Mouse (Mus musculus) limb, embryonic 15.5 days (tissue): ENCODE results near the gene Vars. TPM values are rescaled to one million over a fixed set of nuclear protein-coding genes. Genes with fewer than 3 reads are reported as not detected.

Experiments used
- ATAC-seq: fragments of 200-750 bp; cut with Nextera tagmentation; 2 replicates; pipeline ENCODE4 v1.8.0; 2017; ENCODE audit warnings: low read depth, moderate TSS enrichment; ENCODE audit not compliant: insufficient number of reproducible peaks, low FRiP score, low TSS enrichment
- H3K27ac ChIP-seq: fragments of 300-500 bp; sonication (generic); 2 replicates; pipeline ENCODE4 v1.5.1; 2015; ENCODE audit warnings: moderate library complexity, mild to moderate bottlenecking, inconsistent platforms
- H3K27me3 ChIP-seq: fragments of 300-500 bp; sonication (generic); 2 replicates; pipeline ENCODE4 v1.6.1; 2015; ENCODE audit warnings: inconsistent platforms
- H3K36me3 ChIP-seq: fragments of 300-500 bp; sonication (generic); 2 replicates; pipeline ENCODE4 v1.6.1; 2015; ENCODE audit warnings: inconsistent platforms
- H3K4me1 ChIP-seq: fragments of 300-500 bp; sonication (generic); 2 replicates; pipeline ENCODE4 v1.6.1; 2015; ENCODE audit warnings: inconsistent platforms
- H3K4me2 ChIP-seq: fragments of 300-500 bp; sonication (generic); 2 replicates; pipeline ENCODE4 v1.6.1; 2015; ENCODE audit warnings: mild to moderate bottlenecking, inconsistent platforms
- H3K4me3 ChIP-seq: fragments of 300-500 bp; sonication (generic); 2 replicates; pipeline ENCODE4 v1.5.1; 2015; ENCODE audit warnings: mild to moderate bottlenecking, inconsistent platforms
- H3K9ac ChIP-seq: fragments of 300-500 bp; sonication (generic); 2 replicates; pipeline ENCODE4 v1.6.1; 2015; ENCODE audit warnings: inconsistent platforms
- H3K9me3 ChIP-seq: fragments of 300-500 bp; sonication (generic); 2 replicates; pipeline ENCODE4 v1.6.1; 2016; ENCODE audit warnings: inconsistent platforms
- WGBS: fragments of 180-500 bp; shearing (Covaris S2); methylation state at CpG from one replicate; pipeline ENCODE4 v1.1.7; 2015; 5-methylcytosine and 5-hydroxymethylcytosine counted together
- polyA plus RNA-seq: library from polyadenylated mRNA; unstranded; fragments of >200 nt; fragmentation: Nextera tagmentation; extraction: Ambion mirVana; gene quantifications from 2 replicates; pipeline ENCODE4 v1.2.1, GENCODE M21; 2015

Vars gene
- polyA plus RNA-seq, 1 experiment from 2014 or later: 95.1 TPM

DNA sequence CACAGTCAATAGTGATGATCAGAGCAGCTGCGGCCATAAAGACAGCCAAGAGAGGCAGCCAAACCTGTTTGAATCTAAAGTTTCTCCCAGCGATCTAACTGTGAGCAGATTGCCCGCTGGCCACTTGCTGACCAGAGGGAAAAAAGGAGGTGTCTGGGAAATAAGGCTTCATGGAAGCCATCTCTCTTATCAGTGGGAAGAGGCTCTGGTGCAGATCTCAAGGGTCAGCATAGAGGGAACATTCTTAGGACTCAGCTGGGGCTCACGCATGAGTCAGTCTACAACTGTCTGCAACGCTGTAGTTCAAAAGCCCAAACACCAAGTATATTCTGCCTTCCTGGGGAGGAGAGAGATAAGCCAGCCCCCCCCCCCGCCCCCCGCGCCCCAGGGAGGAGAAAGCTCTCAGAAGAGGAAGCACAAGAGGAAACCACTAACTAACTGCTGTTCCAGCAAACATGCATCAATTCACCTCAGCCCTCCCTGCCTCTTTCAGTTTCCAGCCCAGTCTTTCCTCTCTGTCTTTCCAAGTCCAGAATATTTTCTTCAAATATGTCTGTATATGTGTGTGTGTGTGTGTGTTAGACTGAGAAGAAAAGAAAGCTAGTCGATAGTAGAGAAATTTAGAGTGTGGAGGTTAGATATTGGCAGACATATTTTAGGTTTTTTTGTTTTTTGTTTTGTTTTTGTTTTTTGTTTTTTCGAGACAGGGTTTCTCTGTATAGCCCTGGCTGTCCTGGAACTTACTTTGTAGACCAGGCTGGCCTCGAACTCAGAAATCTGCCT, 47.6 kb downstream of the Vars start:
- 32% methylated on average over 11 of the region's 11 CpGs for WGBS
- Histone ChIP-seq H3K9ac (no peak overlapping the region), H3K4me1 (peaks cover 57% of the 10 kb centered on the region), H3K9me3 (no peaks in the 10 kb centered on the region), H3K36me3 (peaks cover 13% of the 10 kb centered on the region), H3K4me3 (no peak overlapping the region), H3K4me2 (peak overlapping the region; percentile 17; the same call in 1 of the 2 replicates), H3K27ac (peak overlapping the region; percentile 99), H3K27me3 (no peaks in the 10 kb centered on the region)
- no peak for ATAC-seq

DNA sequence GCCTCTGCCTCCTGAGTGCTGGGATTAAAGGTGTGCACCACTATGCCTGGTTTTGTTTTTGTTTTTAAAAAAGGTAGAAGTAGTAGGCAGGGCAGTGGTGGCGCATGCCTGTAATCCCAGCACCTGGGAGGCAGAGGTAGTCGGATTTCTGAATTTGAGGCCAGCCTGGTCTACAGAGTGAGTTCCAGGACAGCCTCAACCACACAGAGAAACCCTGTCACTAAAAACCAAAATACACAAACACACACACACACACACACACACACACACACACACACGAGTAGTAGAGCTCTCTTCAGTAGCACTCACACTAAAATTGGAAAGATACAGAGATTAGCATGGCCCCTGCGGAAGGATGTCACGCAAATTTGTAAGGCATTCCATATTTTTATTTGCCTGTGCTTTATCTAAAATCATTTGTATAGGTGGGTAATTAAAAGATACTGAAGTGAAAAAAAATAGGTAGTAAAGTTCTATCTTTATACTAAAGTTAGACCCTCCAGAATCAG, 48.2 kb downstream of the Vars start:
- WGBS: 73% methylated on average over 5 of the region's 5 CpGs
- Histone ChIP-seq H3K27me3 (no peaks in the 10 kb centered on the region), H3K4me2 (peak overlapping the region; percentile 70)

DNA sequence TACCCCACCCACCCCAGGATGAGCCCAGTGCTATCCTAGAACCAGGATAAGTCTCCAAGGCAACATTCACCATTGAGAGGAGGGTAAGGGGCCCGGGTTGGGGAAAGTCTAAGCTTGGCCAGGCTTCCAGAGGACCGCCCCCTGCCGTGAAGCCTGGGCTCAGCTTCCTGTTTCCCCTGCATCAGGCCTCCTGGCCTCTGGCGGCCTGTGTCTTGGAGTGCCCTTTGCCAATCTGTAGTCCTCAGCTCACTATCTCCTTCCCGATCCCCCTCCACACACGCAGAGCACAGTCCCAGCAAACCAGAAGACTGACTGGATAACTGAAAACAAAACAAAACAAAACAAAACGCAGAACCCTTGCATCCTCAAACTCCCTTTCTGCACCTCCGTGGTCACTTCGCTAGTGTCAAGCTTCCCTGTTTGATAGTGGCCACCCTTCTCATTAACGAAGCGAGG, 48.8 kb downstream of the Vars start, which contains the start of gene Clic1:
Gene Clic1, plus strand, starts transcription at position 406 of the 456 bp plus-strand sequence.
- Histone ChIP-seq H3K27me3 (no peaks in the 10 kb centered on the region), H3K9ac (peak within 1 kb of the TSS; percentile 70), H3K36me3 (peaks cover 24% of the 10 kb centered on the region), H3K4me2 (peak within 1 kb of the TSS; percentile 70), H3K27ac (peak within 1 kb of the TSS; percentile 99), H3K4me1 (peaks cover 57% of the 10 kb centered on the region), H3K4me3 (peak within 1 kb of the TSS; percentile 66), H3K9me3 (no peaks in the 10 kb centered on the region)
- 0 out of 2 replicates have a peak, but pooled peaks have one; percentile 12 for ATAC-seq
- 1% methylated on average over 11 of the region's 11 CpGs for WGBS

More for the DNA sequence above, 48.2 kb downstream of the Vars start:
- Histone ChIP-seq H3K4me3 (peak overlapping the region; percentile 66; the same call in 1 of the 2 replicates), H3K9me3 (no peaks in the 10 kb centered on the region), H3K4me1 (peaks cover 57% of the 10 kb centered on the region), H3K9ac (no peak overlapping the region), H3K36me3 (peaks cover 20% of the 10 kb centered on the region), H3K27ac (peak overlapping the region; percentile 99)
- no peak for ATAC-seq

DNA sequence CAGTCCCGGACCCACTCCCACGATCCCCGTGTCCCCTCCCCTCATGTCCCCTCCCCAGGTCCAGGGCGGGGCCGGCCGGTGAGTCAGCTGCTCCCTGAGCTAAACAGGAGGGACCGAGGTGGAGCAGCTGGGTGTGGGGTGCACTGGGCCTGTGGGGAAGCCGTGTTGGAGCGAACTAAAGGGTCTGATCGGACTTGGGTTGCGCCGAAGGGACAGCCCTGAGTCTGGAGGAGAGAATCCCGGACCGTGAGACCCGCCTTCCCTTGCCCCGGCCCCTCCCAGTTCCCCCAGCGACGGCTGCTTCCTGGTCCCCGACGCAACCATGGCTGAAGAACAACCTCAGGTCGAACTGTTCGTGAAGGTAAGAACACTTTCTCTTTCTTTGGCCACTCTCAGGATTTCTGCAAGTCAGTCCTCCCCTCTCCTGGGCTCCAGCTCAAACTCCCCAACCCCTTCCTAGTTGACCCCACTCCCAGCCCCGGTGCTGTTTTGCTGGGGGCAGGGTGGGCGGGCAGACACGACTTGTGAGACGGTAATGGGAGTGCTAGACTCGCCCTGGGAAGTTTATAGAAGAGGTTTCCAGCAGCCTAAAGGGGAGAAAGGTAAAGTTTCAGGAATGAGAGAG, 49.5 kb downstream of the Vars start:
- Histone ChIP-seq H3K27ac (peak overlapping the region; percentile 99), H3K4me2 (peak overlapping the region; percentile 70), H3K9me3 (no peaks in the 10 kb centered on the region), H3K9ac (peak overlapping the region; percentile 70), H3K4me3 (peak overlapping the region; percentile 66), H3K36me3 (peaks cover 29% of the 10 kb centered on the region), H3K4me1 (peaks cover 57% of the 10 kb centered on the region), H3K27me3 (no peaks in the 10 kb centered on the region)
- WGBS: 1% methylated on average over 27 of the region's 27 CpGs
- peak; percentile 15; the same call in 1 of the 2 replicates for ATAC-seq

DNA sequence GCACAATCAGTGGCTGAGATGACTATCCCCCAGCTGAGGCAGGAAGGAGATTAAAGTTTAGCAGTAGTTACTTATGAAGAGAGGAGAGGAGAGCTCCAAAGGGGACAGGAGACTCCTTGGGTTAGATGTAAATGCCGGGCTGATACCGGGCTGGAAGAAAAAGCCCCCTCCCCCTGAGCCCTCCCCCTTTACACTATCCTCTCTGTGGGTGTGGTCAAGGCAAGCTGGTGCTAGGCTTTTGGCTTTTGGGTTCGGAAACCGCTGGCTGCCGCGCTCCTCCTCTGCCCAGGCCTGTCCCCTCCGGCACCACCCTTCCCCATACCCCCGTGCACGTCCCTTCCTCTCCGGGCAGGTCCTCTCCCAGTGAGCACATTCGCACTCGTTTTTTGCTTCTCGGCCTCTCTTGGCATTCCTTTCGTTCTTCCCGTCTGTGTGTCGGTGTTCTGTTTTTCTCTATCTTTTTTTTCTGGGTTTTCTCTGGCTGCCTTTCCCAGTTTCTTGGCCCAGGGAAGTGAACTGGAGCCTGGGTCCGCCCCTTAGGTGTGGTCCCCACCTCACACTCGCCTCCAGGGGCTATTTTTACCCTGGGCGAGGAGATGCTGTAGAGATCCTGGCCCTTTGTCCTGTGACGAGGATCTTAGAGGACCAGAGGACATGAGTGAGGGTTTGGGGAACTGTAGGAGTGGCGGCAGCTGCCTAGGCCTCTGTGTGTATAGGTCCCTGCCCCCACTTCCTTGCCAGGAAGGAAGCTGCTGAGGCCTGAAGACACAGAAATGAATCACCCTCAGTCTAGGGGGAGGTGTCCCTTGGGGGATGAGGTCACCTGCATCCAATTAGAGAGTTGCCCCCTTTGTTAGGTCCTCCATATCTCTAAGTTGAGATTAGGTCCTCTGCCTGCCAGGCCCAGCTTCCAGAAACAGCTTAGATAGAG, 50.6 kb downstream of the Vars start:
- Histone ChIP-seq H3K4me3 (peak overlapping the region; percentile 66), H3K9me3 (no peaks in the 10 kb centered on the region), H3K36me3 (peaks cover 41% of the 10 kb centered on the region), H3K4me1 (peaks cover 47% of the 10 kb centered on the region), H3K4me2 (peak overlapping the region; percentile 70), H3K27ac (peak overlapping the region; percentile 99), H3K27me3 (no peaks in the 10 kb centered on the region), H3K9ac (peak overlapping the region; percentile 65)
- 1% methylated on average over 21 of the region's 21 CpGs for WGBS
- peak; percentile 45; the same call in 1 of the 2 replicates for ATAC-seq

DNA sequence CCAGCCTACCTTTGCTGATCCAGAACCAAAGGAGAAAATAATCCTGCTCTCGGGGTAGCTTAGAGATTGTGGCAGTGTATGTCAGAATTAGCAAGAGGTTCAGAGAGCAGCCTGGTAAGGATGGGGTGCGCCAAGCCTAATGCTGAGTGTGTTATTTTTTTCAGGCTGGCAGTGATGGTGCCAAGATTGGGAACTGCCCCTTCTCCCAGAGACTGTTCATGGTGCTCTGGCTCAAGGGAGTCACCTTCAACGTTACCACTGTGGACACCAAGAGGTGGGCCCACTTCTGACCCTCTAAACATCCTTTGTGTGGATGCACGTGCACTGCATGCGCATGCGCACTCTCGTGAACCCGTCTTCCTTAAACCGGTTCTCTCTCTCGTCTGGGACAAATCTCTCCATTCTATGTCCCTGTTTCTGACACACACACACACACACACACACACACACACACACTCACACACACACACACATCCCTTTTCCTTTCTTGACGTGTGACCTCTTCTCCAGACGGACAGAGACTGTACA, 51.5 kb downstream of the Vars start:
- peak overlapping the region; percentile 66 for H3K4me3 ChIP-seq
- peak overlapping the region; percentile 99 for H3K27ac ChIP-seq
- H3K27me3 ChIP-seq: no peaks in the 10 kb centered on the region
- WGBS: 82% methylated on average over 12 of the region's 12 CpGs
- no peaks in the 10 kb centered on the region for H3K9me3 ChIP-seq
- ATAC-seq: no peak
- H3K4me2 ChIP-seq: peak overlapping the region; percentile 70
- peak overlapping the region; percentile 65 for H3K9ac ChIP-seq
- peaks cover 46% of the 10 kb centered on the region for H3K36me3 ChIP-seq
- peaks cover 39% of the 10 kb centered on the region for H3K4me1 ChIP-seq

DNA sequence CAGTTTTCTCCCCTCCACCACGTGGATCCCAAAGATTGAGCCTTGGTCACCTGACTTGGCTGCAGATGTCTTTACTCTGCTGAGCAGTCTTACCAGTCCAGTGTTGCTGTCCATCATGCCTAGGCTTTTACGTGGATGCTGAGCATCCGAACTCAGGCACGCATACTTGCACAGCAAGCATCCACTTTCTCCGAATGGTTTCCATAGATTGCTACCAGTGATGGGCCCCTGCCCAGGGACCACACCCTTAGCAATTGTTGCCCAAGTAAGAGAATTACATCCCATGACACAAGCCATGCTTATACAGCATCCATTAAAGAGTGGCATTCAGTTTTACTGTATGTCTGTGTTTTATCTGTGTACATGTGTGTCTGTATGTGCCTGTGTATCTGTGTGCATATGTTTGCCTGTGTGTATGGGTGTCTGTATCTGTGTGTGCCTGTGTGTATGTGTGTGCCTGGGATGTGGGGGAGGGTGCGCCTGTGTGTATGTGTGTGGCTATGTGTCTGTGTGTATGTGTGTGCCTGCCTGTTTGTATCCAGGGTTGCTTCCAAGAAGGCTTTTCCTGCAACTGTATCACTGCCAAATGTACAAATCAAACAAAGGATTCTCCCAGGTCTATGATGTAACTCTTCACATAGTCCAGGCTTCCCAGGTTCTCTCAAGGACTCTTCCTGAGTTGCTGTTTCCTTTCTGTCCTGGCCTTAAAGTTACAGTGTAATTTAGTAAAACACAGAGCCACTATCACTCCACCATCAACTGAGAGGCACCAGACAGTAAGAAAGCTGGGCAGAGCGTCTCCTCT, 55.1 kb downstream of the Vars start:
- Histone ChIP-seq H3K36me3 (peaks cover 61% of the 10 kb centered on the region), H3K27me3 (no peaks in the 10 kb centered on the region), H3K4me1 (peaks cover 35% of the 10 kb centered on the region), H3K27ac (no peak overlapping the region), H3K9ac (no peak overlapping the region), H3K4me3 (no peak overlapping the region), H3K4me2 (no peak overlapping the region), H3K9me3 (no peaks in the 10 kb centered on the region)
- ATAC-seq: no peak
- WGBS: 88% methylated on average over 7 of the region's 7 CpGs

DNA sequence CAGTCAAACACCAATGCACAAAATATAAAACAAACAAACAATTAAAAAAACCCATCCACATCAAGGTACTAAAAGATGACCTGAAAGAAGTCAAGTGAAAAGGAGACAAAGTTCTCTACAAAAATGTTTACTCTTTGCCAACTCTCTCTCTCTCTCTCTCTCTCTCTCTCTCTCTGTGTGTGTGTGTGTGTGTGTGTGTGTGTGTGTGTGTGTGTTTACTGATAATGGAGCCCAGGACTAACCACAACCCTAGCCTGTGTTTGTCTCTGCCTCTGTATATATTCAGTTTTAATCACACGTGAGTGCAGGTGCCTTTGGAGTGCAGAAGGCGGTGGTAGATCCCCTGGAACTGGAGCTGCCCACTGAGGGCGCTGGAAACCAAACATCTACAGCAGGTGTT, 56.3 kb downstream of the Vars start:
- H3K4me2 ChIP-seq: no peak overlapping the region
- H3K4me1 ChIP-seq: peaks cover 38% of the 10 kb centered on the region
- H3K4me3 ChIP-seq: no peak overlapping the region
- no peaks in the 10 kb centered on the region for H3K9me3 ChIP-seq
- H3K27me3 ChIP-seq: no peaks in the 10 kb centered on the region
- peaks cover 70% of the 10 kb centered on the region for H3K36me3 ChIP-seq
- H3K27ac ChIP-seq: no peak overlapping the region
- no peak for ATAC-seq
- 90% methylated on average over 3 of the region's 3 CpGs for WGBS
- H3K9ac ChIP-seq: no peak overlapping the region

DNA sequence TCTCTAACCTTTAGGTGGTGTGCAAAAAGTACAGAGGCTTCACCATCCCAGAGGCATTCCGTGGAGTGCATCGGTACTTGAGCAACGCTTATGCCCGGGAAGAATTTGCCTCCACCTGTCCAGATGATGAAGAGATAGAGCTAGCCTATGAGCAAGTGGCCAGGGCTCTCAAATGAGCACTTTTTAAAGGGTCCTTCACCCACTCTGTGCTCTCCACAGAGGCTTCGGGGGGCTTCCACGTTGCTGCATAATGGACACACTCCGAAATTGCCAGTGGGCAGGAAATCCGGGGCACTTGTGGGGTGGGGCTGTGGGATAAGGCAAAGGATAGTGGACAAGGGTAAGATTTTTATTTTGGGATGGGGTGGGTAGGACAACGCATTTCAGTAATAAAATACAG, 57.5 kb downstream of the Vars start:
- no peak overlapping the region for H3K4me2 ChIP-seq
- ATAC-seq: no peak
- peaks cover 66% of the 10 kb centered on the region for H3K36me3 ChIP-seq
- peak overlapping the region; percentile 68 for H3K4me3 ChIP-seq
- H3K9me3 ChIP-seq: no peaks in the 10 kb centered on the region
- H3K27ac ChIP-seq: peak overlapping the region; percentile 95
- no peak overlapping the region for H3K9ac ChIP-seq
- peaks cover 28% of the 10 kb centered on the region for H3K4me1 ChIP-seq
- no peaks in the 10 kb centered on the region for H3K27me3 ChIP-seq
- 59% methylated on average over 9 of the region's 9 CpGs for WGBS
